Mouse (Mus musculus) neural tube, embryonic 12.5 days (tissue): ENCODE results near the gene Actr2. TPM values are rescaled to one million over a fixed set of nuclear protein-coding genes. Genes with fewer than 3 reads are reported as not detected.
"Not testable (repeated sequence)": the region's sequence is repeated elsewhere in the genome, so short reads cannot be mapped to it uniquely, and the experiment has no call there.

ENCODE experiments used
- ATAC-seq: fragments of 200-750 bp; cut with Nextera tagmentation; 2 replicates; pipeline ENCODE4 v1.8.0; 2017; ENCODE audit warnings: low read depth, mild to moderate bottlenecking, moderate TSS enrichment, moderate library complexity; ENCODE audit not compliant: low FRiP score
- H3K27ac ChIP-seq: fragments of 300-500 bp; sonication (generic); 2 replicates; pipeline ENCODE4 v1.5.1; 2016
- H3K27me3 ChIP-seq: fragments of 300-500 bp; sonication (generic); replicated peaks from 2 replicates; pipeline ENCODE4 v1.6.1; 2016; ENCODE audit warnings: mild to moderate bottlenecking
- H3K36me3 ChIP-seq: fragments of 300-500 bp; sonication (generic); 2 replicates; pipeline ENCODE4 v1.6.1; 2016; ENCODE audit warnings: mild to moderate bottlenecking
- H3K4me1 ChIP-seq: fragments of 300-500 bp; sonication (generic); 2 replicates; pipeline ENCODE4 v1.6.1; 2016
- H3K4me2 ChIP-seq: fragments of 300-500 bp; sonication (generic); replicated peaks from 2 replicates; pipeline ENCODE4 v1.6.1; 2016; ENCODE audit warnings: mild to moderate bottlenecking
- H3K4me3 ChIP-seq: fragments of 300-500 bp; sonication (generic); 2 replicates; pipeline ENCODE4 v1.5.1; 2016
- H3K9ac ChIP-seq: fragments of 300-500 bp; sonication (generic); 2 replicates; pipeline ENCODE4 v1.6.1; 2016; ENCODE audit warnings: mild to moderate bottlenecking
- H3K9me3 ChIP-seq: fragments of 300-500 bp; sonication (generic); 2 replicates; pipeline ENCODE4 v1.6.1; 2016; ENCODE audit warnings: mild to moderate bottlenecking
- WGBS: fragments of 180-500 bp; shearing (Covaris S2); methylation state at CpG from one replicate; pipeline ENCODE4 v1.1.7; 2016; 5-methylcytosine and 5-hydroxymethylcytosine counted together
- polyA plus RNA-seq: library from polyadenylated mRNA; unstranded; fragments of >200 nt; fragmentation: Nextera tagmentation; extraction: Ambion mirVana; gene quantifications from 2 replicates; pipeline ENCODE4 v1.2.1, GENCODE M21; 2016

The Actr2 gene
- polyA plus RNA-seq, 1 experiment from 2014 or later: 145 TPM

- not testable (repeated sequence) for H3K27me3 ChIP-seq, H3K4me1 ChIP-seq, H3K9me3 ChIP-seq, H3K4me3 ChIP-seq, ATAC-seq, H3K9ac ChIP-seq, H3K27ac ChIP-seq, H3K4me2 ChIP-seq
- H3K36me3 ChIP-seq: peaks cover 32% of the 10 kb centered on the region
- WGBS: 72% methylated on average over 9 of the region's 9 CpGs
Observed at GRCm38 (mm10) chr11:20062801-20063200, 49.9 kb downstream of the Actr2 start.

- no peak overlapping the region for H3K4me2 ChIP-seq
- no peak overlapping the region for H3K9ac ChIP-seq
- WGBS: 92% methylated on average over 3 of the region's 3 CpGs
- ATAC-seq: no peak
- peaks cover 35% of the 10 kb centered on the region for H3K36me3 ChIP-seq
- no peaks in the 10 kb centered on the region for H3K9me3 ChIP-seq
- no peaks in the 10 kb centered on the region; the same call in 1 of the 2 replicates for H3K4me1 ChIP-seq
- H3K4me3 ChIP-seq: no peak overlapping the region
- H3K27me3 ChIP-seq: no peaks in the 10 kb centered on the region
- H3K27ac ChIP-seq: no peak overlapping the region
Observed at GRCm38 (mm10) chr11:20059736-20060135, 53.0 kb downstream of the Actr2 start.

- Histone ChIP-seq H3K27me3 (no peaks in the 10 kb centered on the region), H3K9me3 (no peaks in the 10 kb centered on the region), H3K9ac (no peak overlapping the region), H3K4me2 (no peak overlapping the region), H3K36me3 (peaks cover 35% of the 10 kb centered on the region), H3K4me1 (peaks cover 8% of the 10 kb centered on the region; the same call in 1 of the 2 replicates), H3K4me3 (no peak overlapping the region), H3K27ac (no peak overlapping the region)
- 95% methylated on average over 2 of the region's 2 CpGs for WGBS
- no peak for ATAC-seq
Observed at GRCm38 (mm10) chr11:20057429-20057828, 55.3 kb downstream of the Actr2 start.

DNA sequence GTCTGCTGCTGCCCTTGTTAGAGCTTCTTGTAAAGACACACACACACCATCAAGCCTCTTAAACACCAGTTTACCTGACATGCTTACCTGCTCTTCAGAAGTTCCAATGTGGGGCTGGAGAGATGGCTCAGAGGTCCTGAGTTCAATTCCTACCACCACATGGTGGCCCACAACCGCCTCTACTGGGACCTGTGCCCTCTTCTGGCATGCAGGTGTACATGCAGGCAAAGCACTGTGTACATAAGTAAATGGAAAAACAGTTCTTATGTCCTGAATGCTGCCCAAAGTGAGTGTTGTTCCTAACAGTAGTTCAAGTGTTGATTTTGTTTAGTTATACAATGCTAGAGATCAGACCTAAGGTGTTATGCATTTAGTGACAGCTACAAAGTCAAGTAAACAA, 56.5 kb downstream of the Actr2 start:
- peaks cover 8% of the 10 kb centered on the region; the same call in 1 of the 2 replicates for H3K4me1 ChIP-seq
- H3K4me3 ChIP-seq: no peak overlapping the region
- no peaks in the 10 kb centered on the region for H3K9me3 ChIP-seq
- no peak for ATAC-seq
- no peak overlapping the region for H3K4me2 ChIP-seq
- H3K36me3 ChIP-seq: peaks cover 35% of the 10 kb centered on the region
- no peak overlapping the region for H3K9ac ChIP-seq
- 89% methylated on average over 1 of the region's 1 CpGs for WGBS
- no peaks in the 10 kb centered on the region for H3K27me3 ChIP-seq
- no peak overlapping the region for H3K27ac ChIP-seq

DNA sequence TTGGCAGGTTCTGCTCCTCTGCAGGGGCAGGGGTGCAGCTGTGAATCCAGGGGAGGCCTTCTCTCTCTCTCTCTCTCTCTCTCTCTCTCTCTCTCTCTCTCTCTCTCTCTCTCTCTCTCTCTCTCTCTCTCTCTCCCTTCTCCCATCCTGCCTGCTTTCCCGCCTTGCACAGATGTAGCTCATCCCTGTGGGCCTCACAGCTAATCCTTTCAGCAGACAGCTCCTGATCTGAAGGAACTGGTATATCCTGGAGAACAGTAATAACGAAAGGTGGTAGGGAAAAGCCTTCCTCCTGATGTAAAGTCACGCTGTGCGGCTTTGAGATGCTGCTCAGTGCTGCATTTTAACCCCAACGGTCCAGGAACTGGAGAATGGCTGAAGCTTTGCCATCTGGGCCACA, 58.1 kb downstream of the Actr2 start:
- 48% methylated on average over 5 of the region's 5 CpGs for WGBS
- Histone ChIP-seq H3K4me1 (peaks cover 8% of the 10 kb centered on the region; the same call in 1 of the 2 replicates), H3K4me3 (no peak overlapping the region), H3K36me3 (peaks cover 22% of the 10 kb centered on the region), H3K4me2 (no peak overlapping the region), H3K9ac (no peak overlapping the region), H3K9me3 (no peaks in the 10 kb centered on the region), H3K27ac (no peak overlapping the region), H3K27me3 (no peaks in the 10 kb centered on the region)
- no peak for ATAC-seq

DNA sequence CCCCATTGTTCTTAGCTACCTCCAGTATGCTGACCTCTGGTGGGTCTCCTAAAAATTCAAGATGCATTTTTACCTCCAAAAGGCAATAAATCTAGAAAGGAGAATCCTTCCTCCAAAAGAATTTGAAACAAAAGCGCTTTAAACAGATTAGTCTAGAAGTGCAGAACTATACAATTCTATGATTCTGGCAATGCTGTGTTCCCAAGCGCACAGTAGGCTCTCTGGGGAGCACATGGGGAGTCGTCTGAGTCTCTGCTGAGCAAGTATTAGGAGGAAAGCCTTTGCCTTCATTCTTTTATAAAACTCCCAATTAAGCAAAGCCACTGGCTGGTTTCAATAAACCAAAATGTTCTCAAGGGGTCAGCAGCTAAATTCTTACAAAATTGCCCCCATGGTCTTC, 58.8 kb downstream of the Actr2 start:
- Histone ChIP-seq H3K27me3 (no peaks in the 10 kb centered on the region), H3K4me2 (no peak overlapping the region), H3K36me3 (peaks cover 16% of the 10 kb centered on the region), H3K27ac (0 out of 2 replicates have a peak overlapping the region, but pooled peaks have one; percentile 2), H3K4me3 (no peak overlapping the region), H3K4me1 (peaks cover 8% of the 10 kb centered on the region; the same call in 1 of the 2 replicates), H3K9ac (no peak overlapping the region), H3K9me3 (no peaks in the 10 kb centered on the region)
- ATAC-seq: no peak
- WGBS: 81% methylated on average over 3 of the region's 3 CpGs

GRCm38 (mm10) chr11:20052814-20053536, 59.7 kb downstream of the Actr2 start:
- Histone ChIP-seq H3K9ac (no peak overlapping the region), H3K27me3 (no peaks in the 10 kb centered on the region), H3K4me1 (peaks cover 8% of the 10 kb centered on the region; the same call in 1 of the 2 replicates), H3K27ac (0 out of 2 replicates have a peak overlapping the region, but pooled peaks have one; percentile 0), H3K4me2 (no peak overlapping the region), H3K36me3 (peaks cover 12% of the 10 kb centered on the region), H3K9me3 (no peaks in the 10 kb centered on the region), H3K4me3 (no peak overlapping the region)
- ATAC-seq: 0 out of 2 replicates have a peak, but pooled peaks have one; percentile 29
- WGBS: 68% methylated on average over 13 of the region's 13 CpGs

DNA sequence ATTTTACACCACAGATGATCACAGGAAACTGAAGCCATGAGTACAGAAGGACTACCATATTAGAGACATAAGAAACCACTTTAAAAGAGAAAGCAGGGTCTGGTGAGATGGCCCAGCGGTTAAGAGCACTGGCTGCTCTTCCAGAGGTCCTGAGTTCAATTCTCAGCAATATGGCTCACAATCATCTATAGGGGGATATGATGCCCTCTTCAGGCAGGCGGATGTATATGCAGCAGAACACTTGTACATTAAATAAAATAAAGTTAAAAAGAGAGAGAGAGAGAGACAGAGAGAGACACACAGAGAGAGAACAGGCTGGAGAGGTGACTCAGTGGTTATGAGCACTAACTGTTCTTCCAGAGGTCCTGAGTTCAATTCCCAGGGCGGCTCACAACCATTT, 67.1 kb downstream of the Actr2 start:
- ATAC-seq: no peak
- H3K27ac ChIP-seq: no peak overlapping the region
- H3K4me3 ChIP-seq: no peak overlapping the region
- no peaks in the 10 kb centered on the region for H3K36me3 ChIP-seq
- WGBS: 68% methylated on average over 3 of the region's 3 CpGs
- H3K4me1 ChIP-seq: peaks cover 17% of the 10 kb centered on the region
- no peaks in the 10 kb centered on the region for H3K27me3 ChIP-seq
- H3K4me2 ChIP-seq: no peak overlapping the region
- no peak overlapping the region for H3K9ac ChIP-seq
- no peaks in the 10 kb centered on the region for H3K9me3 ChIP-seq

GRCm38 (mm10) chr11:20043256-20043655, 69.5 kb downstream of the Actr2 start:
- H3K4me1 ChIP-seq: peaks cover 21% of the 10 kb centered on the region
- no peak for ATAC-seq
- no peak overlapping the region for H3K27ac ChIP-seq
- no peak overlapping the region for H3K4me2 ChIP-seq
- no peaks in the 10 kb centered on the region for H3K27me3 ChIP-seq
- H3K9me3 ChIP-seq: no peaks in the 10 kb centered on the region
- no peak overlapping the region for H3K9ac ChIP-seq
- H3K36me3 ChIP-seq: no peaks in the 10 kb centered on the region
- no peak overlapping the region for H3K4me3 ChIP-seq
- whole genome bisulfite sequencing: 60% methylated on average over 4 of the region's 4 CpGs

DNA sequence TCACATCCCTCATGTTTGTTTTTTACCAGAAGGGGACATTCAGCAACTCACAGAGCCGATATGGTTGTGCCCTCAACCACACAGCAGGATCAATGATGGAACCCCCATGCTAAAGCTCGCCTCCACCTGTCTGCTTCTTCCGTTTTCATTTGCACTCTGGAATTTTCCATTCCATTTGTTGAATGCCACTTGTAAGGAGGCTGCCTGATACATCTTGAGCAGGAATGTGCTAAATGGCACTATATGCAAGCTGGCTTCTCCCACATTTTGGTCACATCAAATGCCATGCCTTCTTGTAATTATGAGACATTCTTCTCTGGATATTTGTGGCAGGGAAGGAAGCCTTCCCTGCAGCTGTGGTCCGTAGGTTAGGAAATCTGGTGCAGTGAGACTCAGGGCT, 70.6 kb downstream of the Actr2 start:
- peaks cover 21% of the 10 kb centered on the region for H3K4me1 ChIP-seq
- no peaks in the 10 kb centered on the region; the same call in 1 of the 2 replicates for H3K27me3 ChIP-seq
- H3K9ac ChIP-seq: no peak overlapping the region
- no peak overlapping the region for H3K4me2 ChIP-seq
- 71% methylated on average over 4 of the region's 4 CpGs for WGBS
- H3K27ac ChIP-seq: no peak overlapping the region
- H3K36me3 ChIP-seq: no peaks in the 10 kb centered on the region
- ATAC-seq: no peak
- H3K9me3 ChIP-seq: no peaks in the 10 kb centered on the region
- no peak overlapping the region for H3K4me3 ChIP-seq

- Histone ChIP-seq H3K9me3 (no peaks in the 10 kb centered on the region), H3K4me1 (peaks cover 21% of the 10 kb centered on the region), H3K9ac (no peak overlapping the region), H3K4me3 (no peak overlapping the region), H3K27me3 (no peaks in the 10 kb centered on the region; the same call in 1 of the 2 replicates), H3K4me2 (no peak overlapping the region), H3K27ac (no peak overlapping the region), H3K36me3 (no peaks in the 10 kb centered on the region)
- WGBS: 15% methylated on average over 6 of the region's 6 CpGs
- ATAC-seq: no peak
Observed at GRCm38 (mm10) chr11:20041164-20041920, 71.4 kb downstream of the Actr2 start.

- H3K4me3 ChIP-seq: no peak overlapping the region
- no peak overlapping the region for H3K27ac ChIP-seq
- no peak overlapping the region for H3K9ac ChIP-seq
- 0 out of 2 replicates have a peak, but pooled peaks have one; percentile 9 for ATAC-seq
- no peaks in the 10 kb centered on the region; the same call in 1 of the 2 replicates for H3K27me3 ChIP-seq
- no peaks in the 10 kb centered on the region for H3K36me3 ChIP-seq
- H3K9me3 ChIP-seq: no peaks in the 10 kb centered on the region
- H3K4me1 ChIP-seq: peaks cover 21% of the 10 kb centered on the region
- H3K4me2 ChIP-seq: peak overlapping the region; percentile 5; the same call in 1 of the 2 replicates
- WGBS: 43% methylated on average over 8 of the region's 8 CpGs
Observed at GRCm38 (mm10) chr11:20038723-20039122, 74.0 kb downstream of the Actr2 start.
